16 mouse cellular contexts compared by ENCODE assay signal in the genomic region with DNA sequence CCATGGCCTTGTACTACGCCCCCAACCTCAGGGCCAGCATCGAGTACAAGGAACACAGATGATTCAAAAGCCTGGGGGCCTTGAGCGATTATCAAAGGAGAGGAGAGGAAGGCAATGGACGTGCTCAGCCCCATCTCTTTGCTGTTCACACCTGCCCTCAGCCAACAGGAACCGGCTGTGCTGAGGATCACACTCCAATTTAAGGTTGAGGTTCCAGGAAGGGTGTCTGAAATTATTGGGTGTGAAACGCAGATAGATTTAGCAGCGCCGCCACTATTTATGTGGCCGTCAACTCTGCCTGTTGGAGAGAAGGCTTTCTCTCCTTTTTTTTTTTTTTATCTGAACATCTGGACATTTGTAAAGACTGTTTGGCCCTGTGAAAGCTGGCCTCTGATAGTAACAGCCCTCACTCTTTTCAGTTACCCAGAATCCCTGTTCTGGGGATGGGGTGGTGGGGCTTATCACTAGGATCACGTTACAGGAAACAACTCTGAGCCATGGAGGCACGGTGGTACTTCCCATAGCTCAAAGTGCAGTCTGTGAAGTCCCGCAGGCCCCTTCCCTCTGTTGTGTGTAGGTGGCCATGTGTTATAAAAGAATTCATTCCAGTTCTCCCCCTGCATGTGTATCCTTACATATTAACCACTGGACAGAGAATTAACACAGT.
"Had no signal": no experiment of that assay in that cellular context is flagged by ENCODE, and none has a peak within 500 bp of the region (broad histone marks: within the 10 kb centered on the region; RNA-seq: fewer than 3 reads in every experiment).

No protein-coding gene starts in this region.

- H3K4me2 ChIP-seq: midbrain, embryonic 13.5 days; neural tube, embryonic 15.5 days; stomach, embryonic 15.5 days had no signal

- H3K27me3 ChIP-seq: midbrain, embryonic 13.5 days; neural tube, embryonic 15.5 days; stomach, embryonic 15.5 days had no signal

- H3K9ac ChIP-seq: liver, embryonic 14.5 days; midbrain, embryonic 13.5 days; neural tube, embryonic 15.5 days; stomach, embryonic 15.5 days had no signal

- H3K9me3 ChIP-seq: midbrain, embryonic 13.5 days; neural tube, embryonic 15.5 days; stomach, embryonic 15.5 days had no signal

- ATAC-seq: midbrain, embryonic 13.5 days had no signal

- H3K4me1 ChIP-seq: midbrain, embryonic 13.5 days; neural tube, embryonic 15.5 days; stomach, embryonic 15.5 days had no signal

- H3K27ac ChIP-seq: liver, embryonic 14.5 days; midbrain, embryonic 13.5 days; neural tube, embryonic 15.5 days; stomach, embryonic 15.5 days had no signal

- DNase-seq: kidney, adult 11 months; kidney, adult 9 months; kidney, postnatal 10 days; layer of hippocampus, adult 9-11 months; layer of hippocampus, postnatal 36 days; lung, adult 18-20 months; retina, postnatal 1 day; right cerebral cortex, postnatal 4 days; spleen, adult 18-20 months; thymus, adult 2 months; thymus, postnatal 25 days had no signal

- H3K36me3 ChIP-seq: midbrain, embryonic 13.5 days; neural tube, embryonic 15.5 days; stomach, embryonic 15.5 days had no signal

- H3K4me3 ChIP-seq: midbrain, embryonic 13.5 days; myocyte; neural tube, embryonic 15.5 days; stomach, embryonic 15.5 days had no signal
